Mouse (Mus musculus) midbrain, embryonic 13.5 days (tissue): ENCODE data around the gene Slc2a10. TPM values are rescaled to one million over a fixed set of nuclear protein-coding genes. Genes with fewer than 3 reads are reported as not detected.
A peak's percentile ranks its signal among the peaks of the same experiment; 100 is the strongest.

ENCODE experiments used
- ATAC-seq: fragments of 200-750 bp; cut with Nextera tagmentation; 2 replicates; pipeline ENCODE4 v1.8.0; 2017; ENCODE audit warnings: mild to moderate bottlenecking, moderate TSS enrichment, moderate library complexity
- H3K27ac ChIP-seq: fragments of 300-500 bp; sonication (generic); 2 replicates; pipeline ENCODE4 v1.5.1; 2015; ENCODE audit warnings: inconsistent platforms, mild to moderate bottlenecking, moderate library complexity
- H3K27me3 ChIP-seq: fragments of 300-500 bp; sonication (generic); 2 replicates; pipeline ENCODE4 v1.6.1; 2015; ENCODE audit warnings: mild to moderate bottlenecking, inconsistent platforms
- H3K36me3 ChIP-seq: fragments of 300-500 bp; sonication (generic); 2 replicates; pipeline ENCODE4 v1.6.1; 2015; ENCODE audit warnings: mild to moderate bottlenecking, inconsistent platforms
- H3K4me1 ChIP-seq: fragments of 300-500 bp; sonication (generic); replicated peaks from 2 replicates; pipeline ENCODE4 v1.6.1; 2015; ENCODE audit warnings: inconsistent platforms
- H3K4me2 ChIP-seq: fragments of 300-500 bp; sonication (generic); replicated peaks from 2 replicates; pipeline ENCODE4 v1.6.1; 2015; ENCODE audit warnings: moderate library complexity, mild to moderate bottlenecking, inconsistent platforms
- H3K4me3 ChIP-seq: fragments of 300-500 bp; sonication (generic); replicated peaks from 2 replicates; pipeline ENCODE4 v1.5.1; 2015; ENCODE audit warnings: mild to moderate bottlenecking, inconsistent platforms
- H3K9ac ChIP-seq: fragments of 300-500 bp; sonication (generic); replicated peaks from 2 replicates; pipeline ENCODE4 v1.6.1; 2015; ENCODE audit warnings: mild to moderate bottlenecking, inconsistent platforms
- H3K9me3 ChIP-seq: fragments of 300-500 bp; sonication (generic); 2 replicates; pipeline ENCODE4 v1.6.1; 2016; ENCODE audit warnings: mild to moderate bottlenecking, inconsistent platforms
- WGBS: fragments of 180-500 bp; shearing (Covaris S2); methylation state at CpG from one replicate; pipeline ENCODE4 v1.1.7; 2015; 5-methylcytosine and 5-hydroxymethylcytosine counted together
- polyA plus RNA-seq: library from polyadenylated mRNA; unstranded; fragments of >200 nt; fragmentation: Nextera tagmentation; extraction: Ambion mirVana; gene quantifications from 2 replicates; pipeline ENCODE4 v1.2.1, GENCODE M21; 2015

The Slc2a10 gene
- 2.4 and 2.6 TPM in 2 replicates for polyA plus RNA-seq

DNA sequence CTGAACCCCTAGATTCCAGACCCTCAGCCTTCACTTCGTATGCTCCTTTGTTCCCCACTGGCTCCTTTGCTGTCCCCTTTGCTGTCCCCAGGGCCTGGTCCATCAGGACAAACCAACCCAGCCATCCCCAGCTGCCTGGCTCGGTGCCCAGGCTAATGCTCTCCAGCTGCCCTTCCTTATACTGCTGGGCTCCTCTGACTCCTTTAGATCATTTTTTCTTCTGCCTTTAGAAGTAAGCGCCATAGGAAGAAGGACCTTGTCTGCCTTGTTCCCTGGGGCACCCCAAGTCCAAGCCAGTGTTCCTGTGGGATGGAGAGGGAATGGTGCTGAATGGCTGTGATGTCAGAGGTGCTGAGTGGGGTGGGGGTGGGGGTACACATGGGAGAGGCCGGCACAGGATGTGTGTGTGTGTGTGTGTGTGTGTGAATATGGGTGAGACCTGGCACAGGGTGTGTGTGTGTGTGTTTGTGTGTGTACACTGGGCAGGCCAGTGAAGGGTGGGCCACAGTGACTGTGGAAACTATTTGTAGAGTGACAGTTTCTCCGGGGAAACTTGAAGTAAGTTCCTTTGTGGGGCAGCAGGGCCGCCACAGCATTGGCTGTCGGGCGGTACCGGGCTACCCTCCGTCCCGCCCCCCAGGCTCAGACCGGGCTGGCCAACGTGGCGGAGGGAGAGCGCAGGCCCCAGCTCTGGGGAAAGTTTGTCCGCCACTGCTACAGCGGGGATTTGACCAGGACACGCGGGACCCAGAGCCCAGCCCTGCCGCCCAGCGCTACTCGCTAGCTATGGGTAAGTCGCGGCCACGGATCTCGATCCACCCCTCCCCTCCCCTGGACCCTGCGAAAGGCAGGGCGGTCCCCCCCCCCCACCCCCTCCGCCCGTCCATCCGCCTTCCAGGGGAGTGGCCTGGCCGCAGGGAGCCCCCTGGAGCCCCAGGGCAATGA is at the start of gene Slc2a10:
Gene Slc2a10, plus strand, starts transcription at position 529 of the 945 bp plus-strand sequence.
- Histone ChIP-seq H3K9me3 (no peaks in the 10 kb centered on the region), H3K4me3 (peak within 1 kb of the TSS; percentile 33), H3K27ac (no peak within 1 kb of the TSS), H3K27me3 (no peaks in the 10 kb centered on the region), H3K9ac (peak within 1 kb of the TSS; percentile 63), H3K4me2 (peak within 1 kb of the TSS; percentile 52), H3K4me1 (peaks cover 18% of the 10 kb centered on the region), H3K36me3 (no peaks in the 10 kb centered on the region)
- 6% methylated on average over 26 of the region's 32 CpGs for WGBS
- peak; percentile 88 for ATAC-seq

DNA sequence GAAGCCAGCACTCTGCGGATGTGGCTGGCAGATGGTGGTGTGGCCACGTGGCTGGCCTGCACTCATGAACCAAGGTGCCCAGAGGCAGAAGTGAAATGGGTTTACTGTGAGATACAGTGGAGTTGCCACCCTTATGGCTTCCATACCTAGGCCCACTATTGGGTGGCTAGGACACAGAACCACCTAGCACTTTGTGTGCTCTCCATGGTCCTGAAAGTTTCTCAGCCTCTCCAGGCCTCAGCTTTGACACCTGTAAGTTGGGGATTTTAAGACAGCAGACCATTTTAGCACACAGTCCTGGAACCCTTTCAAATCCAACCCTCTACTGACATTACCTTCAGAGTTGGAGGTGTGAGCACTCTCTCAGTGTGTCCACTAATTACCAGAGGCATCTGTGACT is 46.9 kb upstream of the Slc2a10 start:
- no peak overlapping the region for H3K27ac ChIP-seq
- H3K4me1 ChIP-seq: peaks cover 8% of the 10 kb centered on the region
- no peak overlapping the region for H3K9ac ChIP-seq
- H3K4me2 ChIP-seq: no peak overlapping the region
- no peaks in the 10 kb centered on the region for H3K36me3 ChIP-seq
- WGBS: 63% methylated on average over 2 of the region's 2 CpGs
- H3K4me3 ChIP-seq: no peak overlapping the region
- no peak for ATAC-seq
- no peaks in the 10 kb centered on the region for H3K27me3 ChIP-seq
- H3K9me3 ChIP-seq: no peaks in the 10 kb centered on the region

DNA sequence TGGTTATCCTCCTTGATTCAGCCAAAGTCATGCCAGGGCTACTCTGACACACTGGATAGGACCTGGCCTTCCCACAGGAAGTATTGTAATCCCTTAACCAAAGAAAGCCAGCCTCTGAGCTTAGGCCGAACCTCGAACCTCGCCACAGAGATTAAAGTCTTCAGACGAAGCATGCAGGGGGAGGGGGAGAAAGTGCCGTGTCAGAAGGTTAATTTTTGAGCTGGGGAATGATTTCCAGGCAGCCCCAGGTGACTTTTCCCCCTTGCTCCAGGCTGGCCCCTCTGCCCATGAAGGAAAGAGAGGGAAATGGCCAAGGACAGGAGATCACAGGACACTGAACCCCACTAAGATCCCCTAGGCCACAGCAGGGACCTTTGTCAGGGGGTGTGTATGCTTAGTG is 45.4 kb upstream of the Slc2a10 start:
- H3K9me3 ChIP-seq: no peaks in the 10 kb centered on the region
- no peak overlapping the region for H3K4me2 ChIP-seq
- H3K9ac ChIP-seq: no peak overlapping the region
- no peak for ATAC-seq
- H3K4me3 ChIP-seq: no peak overlapping the region
- no peaks in the 10 kb centered on the region for H3K27me3 ChIP-seq
- peaks cover 8% of the 10 kb centered on the region for H3K4me1 ChIP-seq
- 48% methylated on average over 5 of the region's 5 CpGs for WGBS
- no peak overlapping the region for H3K27ac ChIP-seq
- H3K36me3 ChIP-seq: no peaks in the 10 kb centered on the region

DNA sequence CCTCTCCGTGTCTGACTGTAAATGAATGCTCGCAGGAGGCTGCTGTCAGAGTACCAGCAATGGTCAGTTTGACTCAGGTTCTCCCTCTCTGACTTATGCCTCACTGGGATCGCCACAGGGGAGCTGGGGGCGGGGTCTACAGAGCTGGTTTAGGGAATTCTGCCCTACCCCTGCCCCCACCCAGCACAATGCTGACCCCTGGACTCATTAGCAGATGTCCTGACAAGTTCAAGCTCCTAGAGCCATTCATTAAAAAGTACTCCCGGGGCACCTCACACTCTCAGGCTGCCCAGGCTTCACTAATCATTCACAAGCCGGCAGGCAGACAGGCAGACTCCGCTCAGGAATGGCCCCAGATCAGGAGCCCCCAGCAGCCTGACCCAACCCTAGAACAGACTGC is 43.9 kb upstream of the Slc2a10 start:
- H3K36me3 ChIP-seq: no peaks in the 10 kb centered on the region
- no peak overlapping the region for H3K4me2 ChIP-seq
- peaks cover 8% of the 10 kb centered on the region for H3K4me1 ChIP-seq
- 34% methylated on average over 7 of the region's 7 CpGs for WGBS
- 0 out of 2 replicates have a peak, but pooled peaks have one; percentile 30 for ATAC-seq
- no peak overlapping the region for H3K27ac ChIP-seq
- no peaks in the 10 kb centered on the region for H3K27me3 ChIP-seq
- no peak overlapping the region for H3K9ac ChIP-seq
- H3K4me3 ChIP-seq: no peak overlapping the region
- no peaks in the 10 kb centered on the region for H3K9me3 ChIP-seq

DNA sequence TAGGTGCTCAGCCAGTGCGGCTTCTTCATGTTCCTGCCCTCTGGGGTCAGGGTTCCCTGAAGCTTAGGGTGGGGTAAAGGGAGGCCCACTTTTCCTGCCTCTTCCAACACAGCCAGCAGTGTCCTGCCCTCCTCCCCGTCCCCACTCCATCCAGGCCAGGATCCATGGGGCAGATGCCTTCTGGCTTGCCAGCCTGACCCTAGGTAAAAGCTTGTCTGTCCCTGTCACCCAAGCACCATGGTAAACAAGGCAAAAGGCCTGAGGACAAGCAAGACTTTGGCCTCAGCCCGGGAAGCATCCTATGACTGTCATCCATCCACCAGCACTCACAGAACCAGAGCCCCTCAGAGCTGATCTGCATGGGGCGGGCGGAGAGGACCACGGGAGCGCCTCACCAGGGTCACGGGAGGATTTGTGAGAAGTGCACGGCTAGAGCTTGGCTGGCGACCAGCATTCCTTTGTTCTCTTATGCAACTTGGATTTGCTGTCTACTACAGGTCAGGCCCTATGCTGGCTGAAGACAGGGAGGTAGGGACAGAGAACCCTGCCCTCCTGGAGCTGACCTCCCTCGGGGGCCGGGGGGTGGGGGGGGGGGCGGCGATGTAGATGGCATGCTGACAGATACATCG is 35.6 kb upstream of the Slc2a10 start:
- Histone ChIP-seq H3K9me3 (no peaks in the 10 kb centered on the region), H3K4me3 (no peak overlapping the region), H3K9ac (0 out of 2 replicates have a peak overlapping the region, but pooled peaks have one; percentile 32), H3K27ac (no peak overlapping the region), H3K36me3 (no peaks in the 10 kb centered on the region), H3K27me3 (peaks cover 13% of the 10 kb centered on the region), H3K4me1 (peaks cover 14% of the 10 kb centered on the region), H3K4me2 (no peak overlapping the region)
- WGBS: 48% methylated on average over 15 of the region's 15 CpGs
- no peak for ATAC-seq

DNA sequence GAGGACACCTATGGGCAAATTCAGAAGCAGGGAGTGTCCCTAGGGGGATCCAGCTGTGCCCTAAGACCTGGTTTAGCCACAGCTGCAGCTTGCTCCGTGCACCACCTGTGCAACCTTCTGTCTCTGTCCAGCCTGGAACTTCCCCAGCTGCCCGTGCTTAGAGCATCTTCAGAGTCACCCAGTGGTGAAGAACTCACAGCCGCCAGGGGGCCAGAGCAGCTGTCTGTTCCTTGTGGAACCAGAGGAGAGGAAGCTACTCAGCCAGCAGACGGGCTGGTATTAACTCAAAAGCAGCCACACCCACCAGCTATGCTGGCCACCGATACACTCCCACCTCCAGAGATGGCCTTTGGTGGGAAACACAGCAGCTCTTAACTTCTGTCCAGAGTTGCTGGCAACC is 33.4 kb upstream of the Slc2a10 start:
- H3K36me3 ChIP-seq: no peaks in the 10 kb centered on the region
- H3K4me1 ChIP-seq: peaks cover 16% of the 10 kb centered on the region
- no peaks in the 10 kb centered on the region for H3K9me3 ChIP-seq
- H3K4me3 ChIP-seq: no peak overlapping the region
- no peak overlapping the region for H3K9ac ChIP-seq
- H3K27me3 ChIP-seq: peaks cover 25% of the 10 kb centered on the region
- no peak for ATAC-seq
- no peak overlapping the region for H3K4me2 ChIP-seq
- 42% methylated on average over 5 of the region's 5 CpGs for WGBS
- H3K27ac ChIP-seq: no peak overlapping the region

DNA sequence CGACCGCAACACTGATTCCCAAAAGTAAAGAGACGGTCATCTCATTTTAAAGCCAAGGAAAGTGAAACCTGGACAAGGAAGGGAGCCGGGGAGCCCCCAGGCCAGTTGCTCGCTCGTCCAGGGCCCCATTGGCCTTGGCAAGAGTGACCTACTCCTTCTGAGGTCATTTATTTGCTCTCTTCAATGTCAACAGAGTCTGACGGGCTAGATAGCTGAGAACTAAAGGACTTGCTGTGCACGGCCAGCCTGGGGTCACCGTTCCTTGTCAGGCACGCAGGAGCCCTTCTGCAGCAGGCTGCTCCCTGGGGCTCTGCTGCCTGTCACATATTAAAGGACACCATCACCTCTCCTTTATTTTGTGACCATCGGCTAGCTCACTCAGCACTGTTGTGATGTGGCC is 31.6 kb upstream of the Slc2a10 start:
- no peak overlapping the region for H3K4me3 ChIP-seq
- no peaks in the 10 kb centered on the region for H3K36me3 ChIP-seq
- H3K27ac ChIP-seq: no peak overlapping the region
- no peaks in the 10 kb centered on the region for H3K9me3 ChIP-seq
- peaks cover 25% of the 10 kb centered on the region for H3K27me3 ChIP-seq
- no peak overlapping the region for H3K4me2 ChIP-seq
- 81% methylated on average over 11 of the region's 11 CpGs for WGBS
- ATAC-seq: no peak
- H3K4me1 ChIP-seq: peaks cover 16% of the 10 kb centered on the region
- H3K9ac ChIP-seq: no peak overlapping the region

DNA sequence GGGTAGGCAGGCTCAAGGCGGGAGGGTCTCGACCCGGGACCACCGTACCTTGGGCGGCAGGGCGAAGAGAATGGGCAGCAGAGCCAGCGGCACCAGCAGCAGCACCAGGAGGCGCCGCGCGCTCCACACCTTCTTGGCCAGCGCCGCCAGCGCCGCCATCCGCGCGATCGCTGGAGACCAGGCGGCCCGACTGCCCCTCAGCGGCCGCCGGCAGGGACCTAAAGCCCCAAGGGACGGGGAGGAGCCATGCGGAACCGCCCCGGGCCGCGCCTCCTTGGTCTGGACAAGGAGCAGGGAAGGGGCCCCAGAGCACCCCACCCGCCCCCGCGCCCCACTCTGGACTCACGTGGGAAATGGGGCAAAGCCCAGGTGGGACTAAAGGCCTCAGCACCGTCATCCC is 30.6 kb upstream of the Slc2a10 start, which contains the start of gene Slc13a3:
Gene Slc13a3, minus strand, starts transcription at position 228 of the 400 bp plus-strand sequence.
- ATAC-seq: peak; percentile 20; the same call in 1 of the 2 replicates
- peak within 1 kb of the TSS; percentile 56; the same call in 1 of the 2 replicates for H3K9ac ChIP-seq
- peak within 1 kb of the TSS; percentile 50 for H3K4me2 ChIP-seq
- H3K9me3 ChIP-seq: no peaks in the 10 kb centered on the region
- no peaks in the 10 kb centered on the region for H3K36me3 ChIP-seq
- H3K27me3 ChIP-seq: peaks cover 25% of the 10 kb centered on the region
- peaks cover 11% of the 10 kb centered on the region for H3K4me1 ChIP-seq
- 1% methylated on average over 32 of the region's 35 CpGs for WGBS
- peak within 1 kb of the TSS; percentile 24 for H3K4me3 ChIP-seq
- H3K27ac ChIP-seq: no peak within 1 kb of the TSS

DNA sequence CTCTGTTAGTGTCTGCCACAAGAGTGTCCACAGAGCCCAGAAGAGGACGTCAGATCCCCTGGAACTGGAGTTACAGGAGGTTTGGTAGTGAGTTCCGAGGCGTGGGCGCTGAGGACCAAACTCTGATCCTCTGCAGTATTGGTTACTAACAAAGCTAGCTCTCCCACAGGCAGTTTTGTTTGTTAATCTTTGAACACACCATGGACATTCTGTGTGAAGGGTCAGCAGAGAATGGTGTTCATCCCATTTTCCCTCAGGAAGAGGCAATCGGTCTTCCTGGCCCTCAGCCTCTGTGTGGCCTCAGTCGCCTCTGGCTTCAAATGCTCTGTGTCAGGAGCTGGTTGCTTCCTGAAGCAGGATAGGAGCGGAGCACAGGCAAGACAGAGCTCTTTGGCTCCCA is 28.2 kb upstream of the Slc2a10 start:
- 66% methylated on average over 7 of the region's 7 CpGs for WGBS
- Histone ChIP-seq H3K9me3 (no peaks in the 10 kb centered on the region), H3K4me1 (peaks cover 4% of the 10 kb centered on the region), H3K27ac (no peak overlapping the region), H3K27me3 (peaks cover 25% of the 10 kb centered on the region), H3K4me2 (no peak overlapping the region), H3K4me3 (no peak overlapping the region), H3K36me3 (no peaks in the 10 kb centered on the region), H3K9ac (no peak overlapping the region)
- no peak for ATAC-seq

DNA sequence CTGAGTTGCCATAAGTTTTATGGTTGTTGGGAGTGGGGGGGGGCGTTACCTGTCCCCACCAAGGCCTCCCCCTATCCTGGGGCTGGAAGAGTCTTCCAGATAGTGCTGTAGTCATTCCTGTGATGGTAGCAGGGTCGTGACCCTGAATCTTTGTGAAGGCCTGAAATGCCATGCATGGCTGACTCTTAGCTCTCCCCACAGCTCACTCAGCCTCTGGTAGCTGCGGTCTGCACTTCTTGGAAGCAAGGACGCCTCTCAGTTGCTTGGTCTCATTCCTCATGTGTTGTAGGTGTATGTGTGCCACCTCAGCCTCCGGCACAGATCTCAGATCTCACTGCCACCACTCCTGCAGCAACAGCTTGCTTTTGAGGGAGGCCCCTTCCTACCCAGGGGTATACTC is 27.7 kb upstream of the Slc2a10 start:
- Histone ChIP-seq H3K9me3 (no peaks in the 10 kb centered on the region), H3K4me1 (peaks cover 4% of the 10 kb centered on the region), H3K27ac (no peak overlapping the region), H3K27me3 (peaks cover 25% of the 10 kb centered on the region), H3K4me3 (no peak overlapping the region), H3K36me3 (no peaks in the 10 kb centered on the region), H3K4me2 (no peak overlapping the region), H3K9ac (no peak overlapping the region)
- ATAC-seq: no peak
- WGBS: 40% methylated on average over 5 of the region's 5 CpGs

DNA sequence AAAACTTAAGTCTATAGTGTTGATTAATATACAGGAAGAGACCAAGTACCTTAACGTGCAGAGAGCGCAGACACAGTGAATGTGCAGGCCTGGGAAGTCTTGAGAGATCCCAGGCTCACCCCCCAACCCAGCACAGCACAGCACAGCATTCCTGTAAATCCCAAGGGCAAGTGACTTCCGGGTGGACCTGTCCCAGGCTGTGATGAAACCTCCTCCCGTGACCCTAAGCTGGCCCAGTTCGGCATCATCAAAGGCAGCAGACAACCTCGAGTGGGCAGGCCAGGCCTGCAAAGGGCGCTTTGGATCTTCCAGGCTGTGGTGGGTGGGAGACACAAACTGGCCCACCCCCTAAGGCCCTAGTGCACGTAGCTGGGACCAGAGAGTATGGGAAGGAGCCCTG is 21.6 kb upstream of the Slc2a10 start:
- 55% methylated on average over 8 of the region's 8 CpGs for WGBS
- no peak overlapping the region for H3K4me2 ChIP-seq
- no peak overlapping the region for H3K9ac ChIP-seq
- peaks cover 13% of the 10 kb centered on the region for H3K4me1 ChIP-seq
- no peak for ATAC-seq
- no peaks in the 10 kb centered on the region for H3K36me3 ChIP-seq
- H3K27ac ChIP-seq: no peak overlapping the region
- H3K27me3 ChIP-seq: no peaks in the 10 kb centered on the region
- no peaks in the 10 kb centered on the region for H3K9me3 ChIP-seq
- no peak overlapping the region for H3K4me3 ChIP-seq

DNA sequence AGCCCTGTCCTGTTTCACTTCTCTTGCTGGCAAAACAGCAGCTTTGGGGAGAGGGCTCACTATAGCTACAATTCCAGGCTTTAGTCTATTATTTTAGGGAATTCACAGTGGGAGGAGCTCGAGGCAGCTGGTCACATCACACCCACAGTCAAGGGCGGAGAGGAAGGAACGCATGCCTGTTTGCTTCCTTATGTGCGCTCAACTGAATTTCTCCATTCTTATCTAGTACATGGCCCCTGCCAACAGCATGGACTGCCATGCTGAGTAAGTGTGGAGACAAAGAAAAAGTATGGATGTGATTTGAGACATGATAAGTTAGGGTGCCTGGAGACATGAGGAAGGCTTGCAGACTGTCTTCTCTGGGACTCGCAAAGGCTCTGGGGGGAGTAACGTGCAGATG is 19.4 kb upstream of the Slc2a10 start:
- H3K27ac ChIP-seq: no peak overlapping the region
- H3K4me2 ChIP-seq: no peak overlapping the region
- H3K27me3 ChIP-seq: no peaks in the 10 kb centered on the region
- H3K4me3 ChIP-seq: no peak overlapping the region
- no peak for ATAC-seq
- peaks cover 16% of the 10 kb centered on the region for H3K4me1 ChIP-seq
- peaks cover 13% of the 10 kb centered on the region for H3K36me3 ChIP-seq
- H3K9me3 ChIP-seq: no peaks in the 10 kb centered on the region
- H3K9ac ChIP-seq: no peak overlapping the region
- 72% methylated on average over 6 of the region's 6 CpGs for WGBS
